Mouse (Mus musculus) MEL (cell line): ENCODE measurements around the gene Sptlc2. TPM values are rescaled to one million over a fixed set of nuclear protein-coding genes. Genes with fewer than 3 reads are reported as not detected.

Experiments used
- DNase-seq: peaks from one replicate; pipeline ENCODE4 v3.0.0; 2011; ENCODE audit warnings: low read depth, low spot score
- H3K27ac ChIP-seq: 2 replicates; pipeline ENCODE4 v1.5.1; 2012; ENCODE audit warnings: low read depth, mild to moderate bottlenecking, control low read depth, low read length, moderate library complexity; ENCODE audit not compliant: control insufficient read depth
- H3K27me3 ChIP-seq, 2 experiments: fragments of 150-350 bp in 1 of 2; sonication (generic) in 1 of 2; 2 replicates each; pipeline ENCODE4 v1.6.1; 2012; ENCODE audit warnings: low read length in 2 of 2, mild to moderate bottlenecking in 2 of 2, improper control_type of control experiment in 1 of 2, moderate library complexity in 1 of 2; ENCODE audit not compliant: insufficient read depth in 2 of 2, control insufficient read depth in 1 of 2
- H3K36me3 ChIP-seq, 2 experiments: 2 replicates each; pipeline ENCODE4 v1.6.1; 2012 to 2014; ENCODE audit warnings: low read length in 2 of 2, improper control_type of control experiment in 1 of 2, inconsistent platforms in 1 of 2, mild to moderate bottlenecking in 1 of 2; ENCODE audit not compliant: insufficient read depth in 2 of 2, control insufficient read depth in 1 of 2
- H3K4me1 ChIP-seq, 2 experiments: fragments of 150-350 bp in 1 of 2; sonication (generic) in 1 of 2; 2 replicates each; pipeline ENCODE4 v1.6.1; 2012; ENCODE audit warnings: low read length in 2 of 2, improper control_type of control experiment in 1 of 2, mild to moderate bottlenecking in 1 of 2; ENCODE audit not compliant: insufficient read depth in 2 of 2, control insufficient read depth in 1 of 2
- H3K4me3 ChIP-seq, 2 experiments: fragments of 150-350 bp in 1 of 2; sonication (generic) in 1 of 2; 2 replicates each; pipeline ENCODE4 v1.5.1; 2012; ENCODE audit warnings: low read depth in 2 of 2, low read length in 2 of 2, mild to moderate bottlenecking in 2 of 2, moderate library complexity in 2 of 2, control low read depth in 1 of 2, improper control_type of control experiment in 1 of 2; ENCODE audit not compliant: control insufficient read depth in 1 of 2, insufficient read depth in 1 of 2
- H3K79me2 ChIP-seq: 2 replicates; pipeline ENCODE4 v1.6.1; 2012; ENCODE audit warnings: mild to moderate bottlenecking, low read length, moderate library complexity; ENCODE audit not compliant: control insufficient read depth, poor library complexity, insufficient read depth
- H3K9ac ChIP-seq: 2 replicates; pipeline ENCODE4 v1.6.1; 2012; ENCODE audit warnings: low read depth, mild to moderate bottlenecking, control low read depth, low read length, moderate library complexity; ENCODE audit not compliant: control insufficient read depth, poor library complexity, severe bottlenecking
- H3K9me3 ChIP-seq: fragments of 150-350 bp; sonication (generic); replicated peaks from 2 replicates; pipeline ENCODE4 v1.6.1; 2012; ENCODE audit warnings: mild to moderate bottlenecking, low read length, improper control_type of control experiment, moderate library complexity; ENCODE audit not compliant: insufficient read depth
- CHD1 ChIP-seq: IDR thresholded peaks from 2 replicates; pipeline ENCODE4 v1.6.1; 2012; ENCODE audit warnings: low read depth, mild to moderate bottlenecking, inconsistent platforms, low read length, improper control_type of control experiment
- E2F4 ChIP-seq: IDR thresholded peaks from 2 replicates; pipeline ENCODE4 v1.6.1; 2011; ENCODE audit warnings: low read depth, low read length, improper control_type of control experiment, borderline replicate concordance
- ELF1 ChIP-seq: IDR thresholded peaks from 2 replicates; pipeline ENCODE4 v1.6.1; 2014; ENCODE audit warnings: low read depth, mild to moderate bottlenecking, inconsistent platforms, low read length, improper control_type of control experiment, moderate library complexity
- GABPA ChIP-seq: IDR thresholded peaks from 2 replicates; pipeline ENCODE4 v1.6.1; 2012; ENCODE audit warnings: low read depth, mild to moderate bottlenecking, inconsistent platforms, low read length, improper control_type of control experiment, moderate library complexity
- HCFC1 ChIP-seq: IDR thresholded peaks from 2 replicates; pipeline ENCODE4 v1.6.1; 2012; ENCODE audit warnings: low read depth, mild to moderate bottlenecking, inconsistent platforms, low read length, improper control_type of control experiment, moderate library complexity
- KAT2A ChIP-seq: conservative IDR thresholded peaks from 2 replicates; pipeline ENCODE4 v1.6.1; 2012; ENCODE audit warnings: low read depth, low read length, improper control_type of control experiment, inconsistent platforms
- MAFK ChIP-seq: IDR thresholded peaks from 2 replicates; pipeline ENCODE4 v1.6.1; 2011; ENCODE audit warnings: low read depth, mild to moderate bottlenecking, low read length, improper control_type of control experiment, borderline replicate concordance
- MAX ChIP-seq: IDR thresholded peaks from 2 replicates; pipeline ENCODE4 v1.6.1; 2011; ENCODE audit warnings: low read length, improper control_type of control experiment
- MXI1 ChIP-seq: IDR thresholded peaks from 2 replicates; pipeline ENCODE4 v1.6.1; 2011; ENCODE audit warnings: mild to moderate bottlenecking, low read depth, low read length, improper control_type of control experiment
- MYC ChIP-seq: IDR thresholded peaks from 2 replicates; pipeline ENCODE4 v1.6.1; 2011; ENCODE audit warnings: low read depth, mild to moderate bottlenecking, low read length, improper control_type of control experiment, moderate library complexity
- NELFE ChIP-seq: IDR thresholded peaks from 2 replicates; pipeline ENCODE4 v1.6.1; 2011; ENCODE audit warnings: low read depth, low read length, improper control_type of control experiment
- POLR2A ChIP-seq, 2 experiments: IDR thresholded peaks; 2 replicates each; pipeline ENCODE4 v1.6.1; 2011 to 2012; ENCODE audit warnings: low read length in 2 of 2, mild to moderate bottlenecking in 2 of 2, control low read depth in 1 of 2, improper control_type of control experiment in 1 of 2, low read depth in 1 of 2, moderate library complexity in 1 of 2; ENCODE audit not compliant: control insufficient read depth in 1 of 2, insufficient read depth in 1 of 2, poor library complexity in 1 of 2
- RAD21 ChIP-seq: IDR thresholded peaks from 2 replicates; pipeline ENCODE4 v1.6.1; 2011; ENCODE audit warnings: mild to moderate bottlenecking, low read depth, low read length, improper control_type of control experiment
- SIN3A ChIP-seq: IDR thresholded peaks from 2 replicates; pipeline ENCODE4 v1.6.1; 2012; ENCODE audit warnings: low read length, improper control_type of control experiment, inconsistent platforms
- SMC3 ChIP-seq: IDR thresholded peaks from 2 replicates; pipeline ENCODE4 v1.6.1; 2011; ENCODE audit warnings: low read depth, low read length, improper control_type of control experiment
- TAL1 ChIP-seq: IDR thresholded peaks from 2 replicates; pipeline ENCODE4 v1.6.1; 2012; ENCODE audit warnings: mild to moderate bottlenecking, inconsistent platforms, low read length, moderate library complexity, mixed read lengths
- TCF12 ChIP-seq: IDR thresholded peaks from 2 replicates; pipeline ENCODE4 v1.6.1; 2014; ENCODE audit warnings: low read depth, mild to moderate bottlenecking, inconsistent platforms, low read length, improper control_type of control experiment, moderate library complexity
- USF1 ChIP-seq: IDR thresholded peaks from 2 replicates; pipeline ENCODE4 v1.6.1; 2014; ENCODE audit warnings: low read depth, mild to moderate bottlenecking, inconsistent platforms, low read length, improper control_type of control experiment, moderate library complexity
- USF2 ChIP-seq, 2 experiments: IDR thresholded peaks; 2 replicates each; pipeline ENCODE4 v1.6.1; 2011 to 2012; ENCODE audit warnings: improper control_type of control experiment in 2 of 2, low read length in 2 of 2, borderline replicate concordance in 1 of 2, inconsistent platforms in 1 of 2, low read depth in 1 of 2, mild to moderate bottlenecking in 1 of 2; ENCODE audit not compliant: insufficient read depth in 1 of 2
- ZMIZ1 ChIP-seq: IDR thresholded peaks from 2 replicates; pipeline ENCODE4 v1.6.1; 2012; ENCODE audit warnings: low read depth, mild to moderate bottlenecking, inconsistent platforms, low read length, improper control_type of control experiment, moderate library complexity
- polyA plus RNA-seq, 2 experiments: library from polyadenylated mRNA; stranded (reverse) in 1 of 2; unstranded in 1 of 2; fragments of >175 nt in 1 of 2; fragments of >200 nt in 1 of 2; gene quantifications; 2 replicates each; pipeline versions ENCODE4 v1.2.1 to v1.2.4; 2012; ENCODE audit warnings: low replicate concordance in 2 of 2, low read depth in 1 of 2; ENCODE audit not compliant: insufficient read length in 2 of 2, insufficient read depth in 1 of 2, missing spikeins in 1 of 2
- total RNA-seq: library from RNA; depleted of rRNA; stranded (reverse); fragments of 300-350 nt; gene quantifications from 2 replicates; pipeline ENCODE4 v1.2.3, GENCODE M21; 2012

Gene Sptlc2
- total and polyA plus RNA-seq, 3 experiments, result 61.6 to 75.9 TPM; not detected in 1

- Histone ChIP-seq H3K4me3 (no peak overlapping the region), H3K27ac (no peak overlapping the region), H3K79me2 (no peaks in the 10 kb centered on the region), H3K9ac (no peak overlapping the region), H3K27me3 (no peaks in the 10 kb centered on the region), H3K9me3 (no peaks in the 10 kb centered on the region), H3K4me1 (peaks cover 0 to 4% of the 10 kb centered on the region in 2 experiments; a peak in 2 of 4 replicates), H3K36me3 (no peaks in the 10 kb centered on the region; a peak in 1 of 4 replicates)
- DNase-seq, result no peak
- no peak for TF ChIP-seq TAL1
- no peak for TF ChIP-seq USF2 (IDR thresholded peaks at IDR 0.05; ENCODE audit: borderline replicate concordance in 1 of 2, insufficient read depth in 1 of 2, low read depth in 1 of 2, low read length in 2 of 2)
- no peak for TF ChIP-seq NELFE
- no peak for TF ChIP-seq CHD1
- no peak for TF ChIP-seq RAD21
- no peak for TF ChIP-seq GABPA
- no peak for TF ChIP-seq MAFK
- no peak for TF ChIP-seq E2F4
- no peak for TF ChIP-seq HCFC1
- TF ChIP-seq MXI1, result no peak
- no peak for TF ChIP-seq MYC
- no peak for TF ChIP-seq MAX
Measured at GRCm38 (mm10) chr12:87284726-87285125, 103.4 kb downstream of the Sptlc2 start.

GRCm38 (mm10) chr12:87284268-87284667, 103.9 kb downstream of the Sptlc2 start:
- Histone ChIP-seq H3K79me2 (no peaks in the 10 kb centered on the region), H3K9ac (no peak overlapping the region), H3K4me3 (no peak overlapping the region), H3K9me3 (no peaks in the 10 kb centered on the region), H3K27ac (no peak overlapping the region), H3K27me3 (no peaks in the 10 kb centered on the region), H3K4me1 (peaks cover 0 to 4% of the 10 kb centered on the region in 2 experiments; a peak in 2 of 4 replicates), H3K36me3 (no peaks in the 10 kb centered on the region; a peak in 1 of 4 replicates)
- DNase-seq, result no peak
- TF ChIP-seq CHD1, result no peak
- TF ChIP-seq KAT2A, result no peak
- TF ChIP-seq MAFK, result no peak

- H3K27me3 ChIP-seq, result no peaks in the 10 kb centered on the region
- TF ChIP-seq TAL1 (no peak), GABPA (no peak), ZMIZ1 (no peak), TCF12 (no peak), SIN3A (no peak), SMC3 (no peak), USF1 (no peak), E2F4 (no peak), NELFE (no peak), POLR2A (IDR thresholded peaks at IDR 0.05; ENCODE audit: control insufficient read depth in 1 of 2, insufficient read depth in 1 of 2, low read depth in 1 of 2, low read length in 2 of 2, poor library complexity in 1 of 2) (no peak), ELF1 (no peak)
- TF ChIP-seq, all 39 proteins: peak for 0
- Histone ChIP-seq H3K79me2 (no peaks in the 10 kb centered on the region), H3K4me1 (peaks cover 0 to 4% of the 10 kb centered on the region in 2 experiments; a peak in 2 of 4 replicates), H3K9ac (no peak overlapping the region), H3K27ac (no peak overlapping the region), H3K9me3 (no peaks in the 10 kb centered on the region), H3K36me3 (no peaks in the 10 kb centered on the region; a peak in 1 of 4 replicates), H3K4me3 (no peak overlapping the region)
- no peak for DNase-seq
Measured at GRCm38 (mm10) chr12:87283706-87284105, 104.4 kb downstream of the Sptlc2 start.
